Mouse (Mus musculus) forebrain, embryonic 15.5 days (tissue): ENCODE measurements around the gene Theg. TPM values are rescaled to one million over a fixed set of nuclear protein-coding genes. Genes with fewer than 3 reads are reported as not detected.

Experiments
- ATAC-seq: fragments of 200-750 bp; cut with Nextera tagmentation; replicated peaks from 2 replicates; pipeline ENCODE4 v1.8.0; 2017; ENCODE audit warnings: mild to moderate bottlenecking, moderate TSS enrichment, moderate library complexity
- H3K27ac ChIP-seq: fragments of 300-500 bp; sonication (generic); replicated peaks from 2 replicates; pipeline ENCODE4 v1.5.1; 2015; ENCODE audit warnings: mild to moderate bottlenecking, inconsistent platforms
- H3K27me3 ChIP-seq: fragments of 300-500 bp; sonication (generic); 2 replicates; pipeline ENCODE4 v1.6.1; 2015; ENCODE audit warnings: inconsistent platforms
- H3K36me3 ChIP-seq: fragments of 300-500 bp; sonication (generic); 2 replicates; pipeline ENCODE4 v1.6.1; 2015; ENCODE audit warnings: mild to moderate bottlenecking, inconsistent platforms
- H3K4me1 ChIP-seq: fragments of 300-500 bp; sonication (generic); 2 replicates; pipeline ENCODE4 v1.6.1; 2015; ENCODE audit warnings: inconsistent platforms
- H3K4me2 ChIP-seq: fragments of 300-500 bp; sonication (generic); replicated peaks from 2 replicates; pipeline ENCODE4 v1.6.1; 2015; ENCODE audit warnings: mild to moderate bottlenecking, inconsistent platforms
- H3K4me3 ChIP-seq: fragments of 300-500 bp; sonication (generic); 2 replicates; pipeline ENCODE4 v1.5.1; 2015; ENCODE audit warnings: mild to moderate bottlenecking, inconsistent platforms
- H3K9ac ChIP-seq: fragments of 300-500 bp; sonication (generic); replicated peaks from 2 replicates; pipeline ENCODE4 v1.6.1; 2015; ENCODE audit warnings: mild to moderate bottlenecking, inconsistent platforms
- H3K9me3 ChIP-seq: fragments of 300-500 bp; sonication (generic); 2 replicates; pipeline ENCODE4 v1.6.1; 2016; ENCODE audit warnings: inconsistent platforms
- WGBS: fragments of 180-500 bp; shearing (Covaris S2); methylation state at CpG from one replicate; pipeline ENCODE4 v1.1.7; 2015; ENCODE audit warnings: mixed read lengths; 5-methylcytosine and 5-hydroxymethylcytosine counted together
- polyA plus RNA-seq: library from polyadenylated mRNA; unstranded; fragments of >200 nt; fragmentation: Nextera tagmentation; extraction: Ambion mirVana; gene quantifications from 2 replicates; pipeline ENCODE4 v1.2.1, GENCODE M21; 2015

Theg gene
- polyA plus RNA-seq, 1 experiment from 2014 or later = not detected

DNA sequence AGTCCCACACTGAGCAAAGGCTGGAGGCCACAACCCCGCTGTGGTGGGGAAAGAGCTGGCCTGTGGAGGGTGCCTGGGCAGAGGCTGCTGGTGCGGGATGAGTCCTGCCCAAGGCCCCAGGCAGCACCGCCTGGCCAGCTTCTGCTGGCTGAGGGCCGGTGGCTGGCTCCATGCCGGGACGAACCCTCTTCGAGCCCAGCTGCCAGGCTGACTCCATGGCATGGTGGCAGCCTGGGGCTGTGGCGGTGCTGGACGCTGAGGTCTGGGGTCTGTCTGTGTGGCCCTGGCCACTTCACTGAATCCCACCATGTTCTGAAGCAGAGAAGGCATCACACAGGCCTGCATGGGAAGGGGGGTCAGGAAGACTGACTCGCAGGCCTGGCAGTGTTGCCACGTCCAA lies 46.4 kb downstream of the Theg start:
- Histone ChIP-seq H3K36me3 (peaks cover 63% of the 10 kb centered on the region), H3K27ac (no peak overlapping the region), H3K4me2 (no peak overlapping the region), H3K4me3 (no peak overlapping the region), H3K27me3 (no peaks in the 10 kb centered on the region), H3K4me1 (no peaks in the 10 kb centered on the region), H3K9ac (no peak overlapping the region), H3K9me3 (no peaks in the 10 kb centered on the region)
- ATAC-seq = no peak
- 97% methylated on average over 11 of the region's 11 CpGs for WGBS

DNA sequence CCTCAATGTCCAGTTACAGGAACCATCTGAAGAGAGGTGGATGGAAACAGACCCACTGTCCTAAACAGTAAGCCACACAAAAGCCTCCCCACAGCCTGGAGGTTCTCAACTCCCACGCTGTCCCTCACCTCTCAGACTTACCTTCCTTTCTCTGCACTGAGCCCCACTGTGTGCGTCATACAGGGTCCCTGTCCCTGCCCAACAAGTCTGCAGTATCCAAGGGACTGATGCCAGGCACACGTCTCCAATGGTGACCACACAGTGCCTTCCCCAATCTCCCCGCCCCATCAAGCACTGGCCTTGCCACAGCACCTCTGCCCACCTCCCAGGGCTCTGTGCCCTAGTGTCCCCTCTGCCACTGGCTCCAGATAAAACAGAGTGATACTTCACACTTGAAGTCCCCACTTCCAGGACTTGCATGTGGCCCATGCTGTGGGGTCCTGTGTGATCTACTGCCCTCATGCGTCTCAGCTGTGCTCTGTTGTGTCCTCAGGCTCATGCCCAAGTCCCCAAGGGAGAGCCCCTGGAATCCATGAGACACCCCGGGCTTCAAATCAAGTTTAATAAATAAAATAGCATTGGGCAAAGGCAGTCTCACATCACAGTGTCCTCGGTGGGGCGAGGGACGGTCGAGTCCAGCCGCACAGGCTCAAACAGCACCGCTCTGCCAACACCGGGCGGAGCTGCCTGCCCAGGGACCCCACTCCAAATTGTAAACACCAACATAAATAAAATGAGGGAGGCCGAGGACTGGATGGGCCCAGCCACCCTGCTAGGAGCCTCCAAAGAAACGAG lies 47.2 kb downstream of the Theg start:
- WGBS = 93% methylated on average over 16 of the region's 16 CpGs
- H3K4me3 ChIP-seq = no peak overlapping the region
- no peaks in the 10 kb centered on the region for H3K27me3 ChIP-seq
- peaks cover 55% of the 10 kb centered on the region for H3K36me3 ChIP-seq
- no peak overlapping the region for H3K4me2 ChIP-seq
- no peak for ATAC-seq
- H3K4me1 ChIP-seq = no peaks in the 10 kb centered on the region
- no peak overlapping the region for H3K9ac ChIP-seq
- no peaks in the 10 kb centered on the region for H3K9me3 ChIP-seq
- H3K27ac ChIP-seq = no peak overlapping the region

DNA sequence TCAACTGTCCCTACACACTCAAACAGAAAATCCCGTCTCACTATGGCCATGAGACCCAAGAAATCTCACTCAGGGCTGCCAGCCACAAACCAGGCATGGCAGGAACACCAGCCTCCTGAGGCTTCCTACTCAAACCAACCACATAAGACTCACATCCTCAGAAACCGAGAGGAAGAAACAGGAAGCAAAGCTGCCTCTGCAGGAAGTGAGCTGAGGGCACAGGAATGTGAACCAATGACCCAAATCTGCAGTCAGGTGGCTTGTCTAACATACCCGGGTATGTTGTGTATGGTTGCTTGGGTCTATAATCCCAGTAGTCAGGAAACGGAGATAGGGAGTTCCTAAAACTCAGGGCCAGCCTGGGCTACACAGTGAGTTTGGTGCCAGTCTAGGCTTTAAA lies 48.3 kb downstream of the Theg start:
- H3K4me1 ChIP-seq = peaks cover 1% of the 10 kb centered on the region; the same call in 1 of the 2 replicates
- H3K9ac ChIP-seq = no peak overlapping the region
- H3K9me3 ChIP-seq = no peaks in the 10 kb centered on the region
- H3K4me3 ChIP-seq = no peak overlapping the region
- no peak for ATAC-seq
- H3K27me3 ChIP-seq = no peaks in the 10 kb centered on the region
- WGBS = 84% methylated on average over 4 of the region's 4 CpGs
- no peak overlapping the region for H3K4me2 ChIP-seq
- H3K27ac ChIP-seq = no peak overlapping the region
- H3K36me3 ChIP-seq = peaks cover 45% of the 10 kb centered on the region

DNA sequence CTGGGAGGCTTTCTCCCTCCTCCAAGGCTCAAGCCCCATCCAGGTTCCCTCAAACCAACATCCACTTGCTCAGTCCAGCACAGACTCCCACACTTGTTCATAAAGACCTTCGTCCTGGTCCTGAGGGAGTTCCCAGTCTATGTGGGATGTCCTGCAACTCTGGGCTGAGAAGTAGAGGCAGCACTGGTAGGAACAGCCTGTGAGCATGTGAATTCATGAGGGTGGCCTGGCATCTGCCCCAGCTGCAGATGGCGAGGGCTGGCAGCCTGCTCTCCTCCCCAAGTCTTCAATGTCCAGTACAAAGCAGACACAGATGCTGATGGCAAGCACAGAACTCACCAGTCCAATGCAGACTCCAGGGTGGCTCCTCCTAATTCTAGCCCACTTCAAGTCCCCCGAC lies 48.8 kb downstream of the Theg start:
- Histone ChIP-seq H3K27me3 (no peaks in the 10 kb centered on the region), H3K9ac (no peak overlapping the region), H3K4me2 (no peak overlapping the region), H3K4me3 (no peak overlapping the region), H3K4me1 (peaks cover 7% of the 10 kb centered on the region; the same call in 1 of the 2 replicates), H3K36me3 (peaks cover 39% of the 10 kb centered on the region), H3K9me3 (no peaks in the 10 kb centered on the region), H3K27ac (no peak overlapping the region)
- WGBS = 93% methylated on average over 3 of the region's 3 CpGs
- ATAC-seq = no peak

DNA sequence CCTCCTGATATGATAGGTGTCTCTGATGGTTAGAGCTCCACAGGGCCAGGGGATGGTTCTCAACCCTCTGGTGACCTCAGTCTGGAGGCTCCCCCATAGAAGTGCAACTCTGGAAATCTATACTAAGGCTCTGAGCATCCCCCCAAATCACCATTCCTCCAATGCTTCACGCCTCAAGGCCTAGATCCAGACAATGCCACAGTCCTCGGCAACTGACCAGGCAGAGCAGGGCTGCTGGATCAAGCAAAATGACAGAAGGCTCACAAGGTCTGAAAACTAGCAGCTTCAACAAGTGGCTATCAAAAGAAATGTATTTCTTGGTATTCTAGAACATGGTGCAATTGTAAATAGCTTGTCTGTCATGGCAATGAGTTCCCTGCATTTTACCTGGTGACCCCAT lies 49.4 kb downstream of the Theg start:
- H3K9me3 ChIP-seq = no peaks in the 10 kb centered on the region
- H3K4me2 ChIP-seq = no peak overlapping the region
- no peak for ATAC-seq
- no peak overlapping the region for H3K4me3 ChIP-seq
- H3K27me3 ChIP-seq = no peaks in the 10 kb centered on the region
- 83% methylated on average over 2 of the region's 2 CpGs for WGBS
- peaks cover 34% of the 10 kb centered on the region for H3K36me3 ChIP-seq
- peaks cover 12% of the 10 kb centered on the region; the same call in 1 of the 2 replicates for H3K4me1 ChIP-seq
- no peak overlapping the region for H3K9ac ChIP-seq
- no peak overlapping the region for H3K27ac ChIP-seq

DNA sequence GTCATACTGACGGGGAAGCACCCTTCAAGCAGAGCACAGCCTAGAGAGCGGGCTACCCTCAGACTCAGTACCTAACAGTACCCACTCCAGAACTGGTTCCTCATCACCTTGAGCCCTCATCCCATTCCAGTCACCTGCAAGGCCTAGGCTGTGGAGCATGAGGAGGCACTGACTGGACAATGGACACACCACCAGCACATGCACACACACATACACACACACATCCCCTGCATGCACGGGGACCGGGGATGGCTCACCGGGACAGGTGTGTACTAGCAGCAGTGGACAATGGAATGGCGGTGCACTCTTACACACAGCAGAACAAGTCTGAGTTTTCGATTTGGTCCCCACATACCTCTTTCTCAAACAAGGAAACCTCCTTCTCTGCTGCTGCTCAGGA lies 49.9 kb downstream of the Theg start:
- WGBS = 91% methylated on average over 7 of the region's 7 CpGs

DNA sequence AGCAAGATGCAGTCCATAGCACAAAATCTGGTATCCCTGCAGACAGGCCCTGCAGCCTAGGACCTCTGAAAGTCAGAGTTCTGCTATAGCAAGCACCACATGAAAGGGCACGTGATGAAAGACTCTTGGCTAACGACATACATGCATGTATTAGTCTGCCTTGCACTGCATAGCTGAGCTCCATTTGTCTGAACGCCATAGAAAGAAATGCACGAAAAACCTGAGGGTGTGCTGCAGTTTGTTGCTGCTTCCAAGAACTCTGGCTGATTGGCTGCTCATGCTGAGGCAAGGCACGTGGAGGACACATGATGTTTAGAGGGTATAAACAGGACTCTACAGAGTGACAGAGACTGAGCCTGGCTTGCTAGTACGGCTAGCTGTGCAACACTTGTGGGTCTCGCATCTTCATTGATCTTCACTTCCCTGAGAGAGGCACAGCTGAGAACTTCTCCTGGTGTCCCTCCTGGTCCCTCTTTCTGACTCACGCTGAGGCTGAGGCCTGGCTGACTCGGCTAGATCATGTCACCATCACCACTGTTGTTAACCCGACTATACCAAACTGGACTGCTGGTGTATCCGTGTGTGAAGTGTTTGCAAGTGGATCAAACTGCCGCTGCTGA lies 50.6 kb downstream of the Theg start:
- no peak overlapping the region for H3K27ac ChIP-seq
- H3K4me3 ChIP-seq = no peak overlapping the region
- WGBS = 75% methylated on average over 12 of the region's 12 CpGs
- H3K4me2 ChIP-seq = no peak overlapping the region
- no peaks in the 10 kb centered on the region for H3K9me3 ChIP-seq
- no peak overlapping the region for H3K9ac ChIP-seq
- peaks cover 14% of the 10 kb centered on the region; the same call in 1 of the 2 replicates for H3K4me1 ChIP-seq
- ATAC-seq = no peak
- H3K36me3 ChIP-seq = peaks cover 24% of the 10 kb centered on the region
- H3K27me3 ChIP-seq = no peaks in the 10 kb centered on the region

More for the DNA sequence above, 49.9 kb downstream of the Theg start:
- no peak overlapping the region for H3K4me2 ChIP-seq
- H3K36me3 ChIP-seq = peaks cover 30% of the 10 kb centered on the region
- peaks cover 14% of the 10 kb centered on the region; the same call in 1 of the 2 replicates for H3K4me1 ChIP-seq
- no peak overlapping the region for H3K9ac ChIP-seq
- H3K9me3 ChIP-seq = no peaks in the 10 kb centered on the region
- no peak overlapping the region for H3K27ac ChIP-seq
- H3K4me3 ChIP-seq = no peak overlapping the region
- no peaks in the 10 kb centered on the region for H3K27me3 ChIP-seq
- ATAC-seq = no peak

DNA sequence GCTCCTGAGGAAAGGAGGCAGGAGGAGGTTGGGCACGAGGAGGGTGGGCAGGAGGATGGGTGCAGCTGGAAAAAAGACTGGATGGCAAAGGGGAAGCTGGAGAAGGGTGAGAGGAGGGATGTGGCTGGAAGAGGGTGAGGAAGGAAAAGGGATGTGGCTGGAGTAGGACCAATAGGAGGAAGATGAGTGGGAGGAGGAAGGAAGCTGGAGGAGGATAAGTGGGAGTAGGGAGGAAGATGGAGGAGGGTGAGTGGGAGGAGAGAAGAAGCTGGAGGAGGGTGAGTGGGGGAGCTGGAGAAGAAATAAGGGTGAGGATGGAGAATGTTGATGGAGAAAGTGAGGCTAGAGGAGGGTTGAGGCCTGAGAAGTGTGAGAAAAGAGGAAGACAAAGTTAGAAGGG lies 51.7 kb downstream of the Theg start:
- Histone ChIP-seq H3K9ac (no peak overlapping the region), H3K4me1 (peaks cover 14% of the 10 kb centered on the region; the same call in 1 of the 2 replicates), H3K27me3 (no peaks in the 10 kb centered on the region), H3K4me3 (no peak overlapping the region), H3K9me3 (no peaks in the 10 kb centered on the region), H3K27ac (no peak overlapping the region), H3K4me2 (no peak overlapping the region), H3K36me3 (peaks cover 15% of the 10 kb centered on the region)
- WGBS = 57% methylated on average over 1 of the region's 1 CpGs
- ATAC-seq = no peak

DNA sequence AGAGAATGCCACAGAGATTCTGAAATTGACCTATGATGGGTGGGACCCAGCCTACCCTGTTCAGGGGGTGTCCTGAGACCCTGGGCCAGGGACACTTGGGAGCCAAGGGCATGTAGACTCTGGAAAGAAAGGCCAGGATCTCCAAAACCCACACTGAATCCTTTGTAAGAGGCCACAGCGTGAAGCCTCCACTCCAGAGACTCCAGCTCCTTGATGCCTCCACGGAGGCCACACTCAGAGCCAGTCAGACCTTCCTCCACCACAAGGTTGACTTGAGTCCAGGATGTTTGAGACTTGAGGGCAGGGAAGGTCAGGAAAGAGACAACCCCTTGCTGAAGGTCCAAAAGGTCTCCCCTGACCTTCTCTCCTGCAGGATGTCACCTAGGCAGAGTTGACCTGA lies 52.7 kb downstream of the Theg start:
- Histone ChIP-seq H3K4me3 (no peak overlapping the region), H3K9me3 (no peaks in the 10 kb centered on the region), H3K36me3 (peaks cover 5% of the 10 kb centered on the region; the same call in 1 of the 2 replicates), H3K4me1 (peaks cover 14% of the 10 kb centered on the region; the same call in 1 of the 2 replicates), H3K27ac (no peak overlapping the region), H3K27me3 (no peaks in the 10 kb centered on the region), H3K9ac (no peak overlapping the region), H3K4me2 (no peak overlapping the region)
- WGBS = 85% methylated on average over 2 of the region's 2 CpGs
- no peak for ATAC-seq

DNA sequence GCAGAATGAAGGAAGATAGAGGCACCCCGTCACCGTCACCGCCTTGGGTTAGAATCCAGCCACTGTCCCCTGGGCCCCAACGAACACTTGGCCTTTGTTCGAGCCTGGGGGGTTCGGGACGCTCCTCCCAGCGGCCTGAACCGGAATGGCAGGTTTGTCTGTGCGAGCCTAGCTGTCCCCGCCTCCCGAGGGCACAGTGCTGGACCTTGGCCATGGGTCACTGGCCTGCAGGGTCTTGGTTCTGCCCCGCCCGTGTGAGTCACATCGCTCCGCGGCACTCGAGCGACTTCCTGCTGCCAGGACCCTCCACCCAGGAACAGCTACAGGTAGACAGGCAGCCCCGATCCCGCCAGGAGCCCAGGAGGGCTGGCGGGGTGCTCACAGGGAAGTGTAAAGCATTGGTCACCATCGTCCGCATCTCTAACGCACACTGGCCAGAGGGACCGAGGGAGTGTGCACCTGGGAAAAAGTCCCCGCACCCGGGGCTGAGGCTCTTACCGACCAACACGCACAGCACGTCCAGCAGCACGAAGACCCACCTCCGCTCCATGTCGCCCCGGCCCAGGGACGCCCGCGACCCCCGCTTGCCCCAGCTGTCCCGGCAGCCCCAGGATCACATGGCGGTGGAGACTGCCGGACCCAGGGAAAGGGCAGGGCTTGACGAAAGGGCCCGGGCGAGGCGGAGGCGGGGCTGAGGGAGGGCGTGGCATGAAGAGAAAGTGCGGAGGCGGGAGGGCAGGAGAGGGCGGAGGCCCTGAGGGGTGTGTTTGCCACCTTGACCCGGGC lies 53.8 kb downstream of the Theg start, which contains the start of gene Plpp2:
TSS of gene Plpp2 (minus strand) at position 671 of the 786 bp plus-strand sequence.
- WGBS = under 1% methylated on average over 52 of the region's 52 CpGs

DNA sequence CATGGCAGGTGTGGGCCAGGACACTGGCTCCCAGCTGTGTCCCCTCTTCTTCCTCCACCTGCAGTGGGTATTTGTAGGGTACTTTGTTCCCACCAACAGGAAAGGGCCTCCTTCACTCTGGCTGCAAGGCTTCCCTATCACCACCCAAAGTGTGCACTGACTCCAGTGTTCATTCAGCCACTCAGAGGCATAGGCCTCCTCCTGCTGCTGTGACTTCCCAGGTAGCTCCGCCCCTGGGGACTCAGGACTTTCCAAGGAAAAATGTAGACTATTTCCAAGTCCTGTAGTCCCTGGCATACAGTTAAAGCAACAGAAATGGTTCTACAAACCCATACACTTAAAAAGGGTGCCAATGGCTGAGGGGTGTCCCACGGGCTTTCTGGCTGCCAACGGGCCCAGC lies 54.5 kb downstream of the Theg start:
- 29% methylated on average over 3 of the region's 3 CpGs for WGBS
- ATAC-seq = no peak

More for the DNA sequence above, 53.8 kb downstream of the Theg start, which contains the start of gene Plpp2:
- no peaks in the 10 kb centered on the region for H3K36me3 ChIP-seq
- peak; percentile 60 for ATAC-seq
- H3K9ac ChIP-seq = peak within 1 kb of the TSS; percentile 47
- no peak within 1 kb of the TSS for H3K27ac ChIP-seq
- peak within 1 kb of the TSS; percentile 56 for H3K4me3 ChIP-seq
- peak within 1 kb of the TSS; percentile 87 for H3K4me2 ChIP-seq
- no peaks in the 10 kb centered on the region for H3K9me3 ChIP-seq
- H3K27me3 ChIP-seq = no peaks in the 10 kb centered on the region
- peaks cover 14% of the 10 kb centered on the region; the same call in 1 of the 2 replicates for H3K4me1 ChIP-seq

DNA sequence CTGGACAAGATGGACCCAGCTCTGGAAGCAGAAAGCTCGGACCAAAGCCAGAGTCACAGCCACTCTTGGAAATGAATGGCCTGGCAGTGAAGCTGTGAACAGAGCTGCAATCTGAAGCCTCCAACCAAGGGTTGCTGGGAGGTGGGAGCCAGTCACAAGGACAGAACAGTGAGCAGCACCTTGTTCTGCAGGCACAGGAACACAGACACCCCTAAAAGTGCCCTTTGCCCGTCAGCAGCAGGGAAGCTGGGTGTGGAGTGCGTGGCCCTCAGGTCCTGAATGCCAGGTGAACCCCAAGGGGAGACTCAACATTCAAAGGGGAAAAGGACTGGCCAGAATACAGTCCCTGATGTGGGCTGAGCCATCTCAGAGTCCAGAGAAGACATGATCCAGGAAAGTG lies 55.5 kb downstream of the Theg start:
- ATAC-seq = no peak
- H3K27me3 ChIP-seq = no peaks in the 10 kb centered on the region
- no peak overlapping the region for H3K4me3 ChIP-seq
- H3K9me3 ChIP-seq = no peaks in the 10 kb centered on the region
- WGBS = 84% methylated on average over 3 of the region's 3 CpGs
- no peak overlapping the region for H3K27ac ChIP-seq
- H3K9ac ChIP-seq = no peak overlapping the region
- H3K36me3 ChIP-seq = no peaks in the 10 kb centered on the region
- no peak overlapping the region for H3K4me2 ChIP-seq
- H3K4me1 ChIP-seq = peaks cover 14% of the 10 kb centered on the region; the same call in 1 of the 2 replicates

More for the DNA sequence above, 54.5 kb downstream of the Theg start:
- Histone ChIP-seq H3K9me3 (no peaks in the 10 kb centered on the region), H3K4me3 (peak overlapping the region; percentile 56), H3K9ac (peak overlapping the region; percentile 47; the same call in 1 of the 2 replicates), H3K27ac (no peak overlapping the region), H3K27me3 (no peaks in the 10 kb centered on the region), H3K4me1 (peaks cover 14% of the 10 kb centered on the region; the same call in 1 of the 2 replicates), H3K36me3 (no peaks in the 10 kb centered on the region), H3K4me2 (peak overlapping the region; percentile 87)
